Mouse (Mus musculus): Measurements from ENCODE around the gene 4921501E09Rik. TPM values are rescaled to one million over a fixed set of nuclear protein-coding genes. Genes with fewer than 3 reads are reported as not detected.
"Not testable (repeated sequence)": the region's sequence is repeated elsewhere in the genome, so short reads cannot be mapped to it uniquely, and the experiment has no call there.

The 4921501E09Rik gene
- not detected in 2 replicates for polyA plus RNA-seq (2015; fragmentation: Nextera tagmentation; extraction: Ambion mirVana)

- no peak for DNase-seq (ENCODE audit: low spot score)
Observed at GRCm38 (mm10) chr17:33067958-33068357, at the start of gene 4921501E09Rik. Gene 4921501E09Rik (minus strand): TSS chr17:33068058.

GRCm38 (mm10) chr17:33097396-33097795 is 29.5 kb upstream of the 4921501E09Rik start:
- no peak for DNase-seq (ENCODE audit: low spot score)

- peak; percentile 69 for DNase-seq (ENCODE audit: low spot score)
Observed at GRCm38 (mm10) chr17:33092391-33093193, 24.7 kb upstream of the 4921501E09Rik start.

GRCm38 (mm10) chr17:33091630-33092029 is 23.8 kb upstream of the 4921501E09Rik start:
- no peak for DNase-seq (ENCODE audit: low spot score)

GRCm38 (mm10) chr17:33089220-33089949 is 21.5 kb upstream of the 4921501E09Rik start, which contains the start of gene Zfp563:
Gene Zfp563 (plus strand): TSS chr17:33089310.
- peak; percentile 88 for DNase-seq (ENCODE audit: low spot score)

- no peak for DNase-seq (ENCODE audit: low spot score)
Observed at GRCm38 (mm10) chr17:33063001-33063400, 4.9 kb downstream of the 4921501E09Rik start.

- peak; percentile 59 for DNase-seq (ENCODE audit: low spot score)
Observed at GRCm38 (mm10) chr17:33058791-33059190, 9.1 kb downstream of the 4921501E09Rik start.

- DNase-seq (ENCODE audit: low spot score), result peak; percentile 80
Observed at GRCm38 (mm10) chr17:33032900-33033891, 34.7 kb downstream of the 4921501E09Rik start, which contains the start of gene Zfp763. Gene Zfp763 (minus strand): TSS chr17:33033402.

- no peak for DNase-seq (ENCODE audit: low spot score)
Observed at GRCm38 (mm10) chr17:33032376-33032775, 35.5 kb downstream of the 4921501E09Rik start.

GRCm38 (mm10) chr17:33020434-33020833 is 47.4 kb downstream of the 4921501E09Rik start:
- DNase-seq (ENCODE audit: low spot score), result not testable (repeated sequence)

Other genes starting within 250 kb of the 4921501E09Rik start
- 7.0 and 7.9 TPM in 2 replicates for gene Zfp799, start 237.8 kb downstream of the 4921501E09Rik start, polyA plus RNA-seq (2015; fragmentation: Nextera tagmentation; extraction: Ambion mirVana)
- gene Zfp870, start 176.4 kb downstream of the 4921501E09Rik start, polyA plus RNA-seq (2015; fragmentation: Nextera tagmentation; extraction: Ambion mirVana), result 1.2 and 1.9 TPM in 2 replicates
- gene Cyp4f14, start 150.7 kb downstream of the 4921501E09Rik start, polyA plus RNA-seq (2015; fragmentation: Nextera tagmentation; extraction: Ambion mirVana), result 0.06 and 0.17 TPM in 2 replicates
- 11.1 and 14.0 TPM in 2 replicates for gene Cyp4f13, start 120.7 kb downstream of the 4921501E09Rik start, polyA plus RNA-seq (2015; fragmentation: Nextera tagmentation; extraction: Ambion mirVana)
- 19.5 and 20.6 TPM in 2 replicates for gene Zfp472, start 102.2 kb downstream of the 4921501E09Rik start, polyA plus RNA-seq (2015; fragmentation: Nextera tagmentation; extraction: Ambion mirVana)
- 10.6 and 11.0 TPM in 2 replicates for gene Zfp952, start 74.9 kb downstream of the 4921501E09Rik start, polyA plus RNA-seq (2015; fragmentation: Nextera tagmentation; extraction: Ambion mirVana)
- 7.8 and 8.1 TPM in 2 replicates for gene Zfp763, start 34.7 kb downstream of the 4921501E09Rik start, polyA plus RNA-seq (2015; fragmentation: Nextera tagmentation; extraction: Ambion mirVana)
- 8.7 and 9.2 TPM in 2 replicates for gene Zfp563, start 21.3 kb upstream of the 4921501E09Rik start, polyA plus RNA-seq (2015; fragmentation: Nextera tagmentation; extraction: Ambion mirVana)
- gene Morc2b, start 71.6 kb upstream of the 4921501E09Rik start, polyA plus RNA-seq (2015; fragmentation: Nextera tagmentation; extraction: Ambion mirVana), result not detected in 2 replicates
- gene Olfr55, start 100.4 kb upstream of the 4921501E09Rik start, polyA plus RNA-seq (2015; fragmentation: Nextera tagmentation; extraction: Ambion mirVana), result not detected in 2 replicates
- not detected in 2 replicates for gene Olfr239, start 123.2 kb upstream of the 4921501E09Rik start, polyA plus RNA-seq (2015; fragmentation: Nextera tagmentation; extraction: Ambion mirVana)
- gene Olfr1564, start 153.6 kb upstream of the 4921501E09Rik start, polyA plus RNA-seq (2015; fragmentation: Nextera tagmentation; extraction: Ambion mirVana), result 0.03 TPM in 1 of 2 replicates, not detected in the other
- 19.5 and 21.7 TPM in 2 replicates for gene Zfp955a, start 187.1 kb upstream of the 4921501E09Rik start, polyA plus RNA-seq (2015; fragmentation: Nextera tagmentation; extraction: Ambion mirVana)
- gene Olfr63, start 196.6 kb upstream of the 4921501E09Rik start, polyA plus RNA-seq (2015; fragmentation: Nextera tagmentation; extraction: Ambion mirVana), result 0.03 and 0.05 TPM in 2 replicates
- gene Zfp955b, start 221.5 kb upstream of the 4921501E09Rik start, polyA plus RNA-seq (2015; fragmentation: Nextera tagmentation; extraction: Ambion mirVana), result 10.4 and 11.0 TPM in 2 replicates

Measured in thymus, postnatal 0 days (tissue).